Mouse (Mus musculus) bone marrow macrophage, adult 2 months (primary cell): ENCODE measurements around the gene Gse1.

Source experiments
- CTCF ChIP-seq: IDR thresholded peaks from 2 replicates; pipeline ENCODE4 v1.5.1; 2012; ENCODE audit warnings: low read depth, mild to moderate bottlenecking, low read length, moderate library complexity
- POLR2A ChIP-seq: IDR thresholded peaks from 2 replicates; pipeline ENCODE4 v1.6.1; 2012; ENCODE audit warnings: mild to moderate bottlenecking, low read depth, low read length, borderline replicate concordance

DNA sequence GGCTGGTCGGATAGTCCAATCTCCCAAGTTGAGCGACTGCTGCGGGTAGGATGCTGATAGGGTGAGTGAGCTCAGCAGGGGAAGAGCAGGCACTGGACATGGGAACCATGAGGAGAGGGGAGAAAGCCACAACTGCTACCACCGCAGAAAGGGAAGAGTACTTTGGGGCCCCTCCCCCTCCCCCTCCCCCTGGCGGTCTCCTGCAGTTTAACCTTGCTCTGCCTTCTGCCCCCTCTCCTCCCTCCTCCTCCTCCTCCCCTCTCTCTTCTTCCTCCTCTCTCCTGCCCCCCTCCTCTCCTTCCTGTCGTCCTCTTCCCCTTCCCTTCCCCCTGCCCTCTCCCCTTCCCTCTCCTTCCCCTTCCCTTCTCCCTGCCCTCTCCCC lies 281.8 kb downstream of the Gse1 start:
- no peak for TF ChIP-seq CTCF
- no peak for TF ChIP-seq POLR2A
